Mouse (Mus musculus): ENCODE measurements around the gene Tspan9. TPM values are rescaled to one million over a fixed set of nuclear protein-coding genes. Genes with fewer than 3 reads are reported as not detected.
A peak's percentile ranks its signal among the peaks of the same experiment; 100 is the strongest.

The Tspan9 gene
- polyA plus RNA-seq, 2 experiments: 134 to 151 TPM

DNA sequence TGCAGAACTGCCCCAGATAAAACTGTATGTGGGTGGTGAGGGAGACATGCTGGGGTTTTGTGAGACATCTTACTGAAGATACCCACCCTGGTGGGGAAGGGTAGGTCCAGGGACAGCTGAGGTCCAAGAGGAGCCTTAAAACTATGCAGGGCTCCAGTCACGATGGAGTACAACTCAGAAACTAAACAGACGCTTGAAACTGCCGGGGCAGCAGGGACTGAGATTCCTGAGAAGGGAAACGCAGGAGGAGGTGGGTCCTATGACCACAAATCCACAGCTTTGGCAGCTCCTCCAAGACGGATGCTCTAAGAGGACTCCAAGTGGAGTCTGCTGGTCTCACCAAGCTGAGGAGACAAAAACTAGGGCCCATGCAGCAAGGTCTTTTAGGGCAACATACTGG, 21.3 kb downstream of the Tspan9 start:
- H3K4me3 ChIP-seq (replicated peaks; ENCODE audit: low read length): no peak overlapping the region
- H3K9me3 ChIP-seq (ENCODE audit: control insufficient read depth, low read length): no peaks in the 10 kb centered on the region
- no peaks in the 10 kb centered on the region for H3K27me3 ChIP-seq (ENCODE audit: control insufficient read depth, insufficient read depth, low read length)
- DNase-seq (ENCODE audit: low spot score) (no peak), ATAC-seq (ENCODE audit: low FRiP score, low read depth) (no peak)
- no peak for TF ChIP-seq POLR2A (IDR thresholded peaks at IDR 0.05; ENCODE audit: borderline replicate concordance, extremely low read depth, insufficient read depth, insufficient read length)
- peaks cover 3% of the 10 kb centered on the region; the same call in 1 of the 2 replicates for H3K36me3 ChIP-seq (ENCODE audit: control insufficient read depth, insufficient read depth, low read length)
- H3K27ac ChIP-seq (replicated peaks; ENCODE audit: low read depth, low read length): peak overlapping the region; percentile 33; the same call in 1 of the 2 replicates
- no peak overlapping the region for H3K4me2 ChIP-seq (replicated peaks; ENCODE audit: low read depth, low read length, severe bottlenecking)
- H3K9ac ChIP-seq (ENCODE audit: low read depth, low read length, severe bottlenecking): no peak overlapping the region
- H3K4me1 ChIP-seq (ENCODE audit: control insufficient read depth, insufficient read depth, low read length): peaks cover 12% of the 10 kb centered on the region
- 48% methylated on average over 5 of the region's 5 CpGs for WGBS

DNA sequence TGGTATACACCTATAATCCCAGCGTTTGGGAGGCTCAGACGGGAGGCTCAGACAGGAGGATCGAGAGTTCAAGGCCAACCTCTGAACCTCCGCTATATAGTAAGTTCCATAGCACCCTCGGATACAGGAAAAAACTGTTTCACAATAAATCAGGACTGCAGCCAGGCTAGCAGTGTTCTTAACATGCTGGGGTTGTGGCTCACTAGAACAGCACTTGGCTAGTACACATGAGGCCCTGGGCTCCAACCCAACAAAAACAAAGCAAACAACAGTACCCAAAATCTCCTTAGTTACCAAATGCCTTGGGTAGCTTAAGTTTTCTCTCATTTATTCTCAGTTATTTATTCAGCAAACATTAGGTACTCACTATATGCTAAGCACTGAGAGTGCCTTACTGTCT, 21.7 kb downstream of the Tspan9 start:
- Histone ChIP-seq H3K9ac (ENCODE audit: low read depth, low read length, severe bottlenecking) (no peak overlapping the region), H3K27ac (replicated peaks; ENCODE audit: low read depth, low read length) (0 out of 2 replicates have a peak overlapping the region, but pooled peaks have one; percentile 33), H3K27me3 (ENCODE audit: control insufficient read depth, insufficient read depth, low read length) (no peaks in the 10 kb centered on the region), H3K9me3 (ENCODE audit: control insufficient read depth, low read length) (no peaks in the 10 kb centered on the region), H3K4me2 (replicated peaks; ENCODE audit: low read depth, low read length, severe bottlenecking) (no peak overlapping the region), H3K4me3 (replicated peaks; ENCODE audit: low read length) (no peak overlapping the region), H3K4me1 (ENCODE audit: control insufficient read depth, insufficient read depth, low read length) (peaks cover 17% of the 10 kb centered on the region), H3K36me3 (ENCODE audit: control insufficient read depth, insufficient read depth, low read length) (peaks cover 3% of the 10 kb centered on the region; the same call in 1 of the 2 replicates)
- WGBS: 81% methylated on average over 5 of the region's 5 CpGs
- no peak for DNase-seq (ENCODE audit: low spot score)
- TF ChIP-seq POLR2A (IDR thresholded peaks at IDR 0.05; ENCODE audit: borderline replicate concordance, extremely low read depth, insufficient read depth, insufficient read length): no peak
- no peak for ATAC-seq (ENCODE audit: low FRiP score, low read depth)

DNA sequence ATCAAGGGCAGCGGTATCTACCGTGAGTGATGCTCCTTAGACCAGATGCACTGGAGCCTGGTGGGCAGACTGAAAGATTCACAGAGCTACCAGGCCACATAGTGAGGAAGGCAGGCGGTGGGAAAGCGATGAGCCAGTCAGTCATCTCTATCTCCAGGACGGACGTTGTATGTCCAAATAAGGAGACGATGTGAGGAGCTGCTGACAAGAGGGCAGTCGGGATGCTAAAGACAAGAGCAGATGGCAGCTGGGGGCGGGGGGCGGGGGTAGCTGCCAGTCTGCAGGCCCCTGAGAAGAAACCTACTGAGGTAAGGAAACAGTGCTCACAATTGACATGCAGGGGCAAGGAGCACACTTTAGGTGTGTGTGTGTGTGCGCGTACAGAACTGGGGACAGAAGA, 22.6 kb downstream of the Tspan9 start:
- Histone ChIP-seq H3K4me3 (replicated peaks; ENCODE audit: low read length) (no peak overlapping the region), H3K27ac (replicated peaks; ENCODE audit: low read depth, low read length) (no peak overlapping the region), H3K9ac (ENCODE audit: low read depth, low read length, severe bottlenecking) (no peak overlapping the region), H3K4me2 (replicated peaks; ENCODE audit: low read depth, low read length, severe bottlenecking) (no peak overlapping the region), H3K36me3 (ENCODE audit: control insufficient read depth, insufficient read depth, low read length) (peaks cover 3% of the 10 kb centered on the region; the same call in 1 of the 2 replicates), H3K27me3 (ENCODE audit: control insufficient read depth, insufficient read depth, low read length) (no peaks in the 10 kb centered on the region), H3K9me3 (ENCODE audit: control insufficient read depth, low read length) (no peaks in the 10 kb centered on the region), H3K4me1 (ENCODE audit: control insufficient read depth, insufficient read depth, low read length) (peaks cover 17% of the 10 kb centered on the region)
- TF ChIP-seq POLR2A (IDR thresholded peaks at IDR 0.05; ENCODE audit: borderline replicate concordance, extremely low read depth, insufficient read depth, insufficient read length): no peak
- DNase-seq (ENCODE audit: low spot score) (no peak), ATAC-seq (ENCODE audit: low FRiP score, low read depth) (no peak)
- WGBS: 80% methylated on average over 12 of the region's 12 CpGs

DNA sequence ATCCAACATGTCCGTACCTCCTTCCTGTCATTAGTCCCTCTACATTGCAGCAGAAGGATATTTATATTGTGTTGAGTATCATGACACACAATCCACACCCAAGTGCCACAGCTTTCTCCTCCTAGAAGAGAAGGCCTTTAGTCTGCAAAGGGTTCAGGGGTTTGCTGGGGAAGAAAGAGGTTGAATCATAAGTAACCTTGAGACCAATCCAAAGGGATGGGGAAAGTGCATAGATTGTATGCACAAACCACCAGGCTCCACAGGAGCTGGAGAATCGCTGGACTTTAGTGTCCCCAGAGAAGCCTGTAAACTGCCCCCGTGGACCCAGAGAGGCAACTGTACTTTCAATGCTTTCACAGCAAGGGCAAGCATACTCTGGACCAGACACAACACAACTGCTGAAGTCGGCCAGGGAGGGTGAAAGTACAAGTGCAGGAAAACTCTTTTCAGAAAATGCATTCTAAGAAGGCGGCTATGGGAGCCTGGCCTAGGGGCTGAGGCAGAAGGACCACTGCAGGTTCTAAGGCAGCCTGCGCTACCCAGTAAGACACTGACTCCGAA, 24.6 kb downstream of the Tspan9 start:
- Histone ChIP-seq H3K36me3 (ENCODE audit: control insufficient read depth, insufficient read depth, low read length) (peaks cover 7% of the 10 kb centered on the region; the same call in 1 of the 2 replicates), H3K4me3 (replicated peaks; ENCODE audit: low read length) (no peak overlapping the region), H3K27me3 (ENCODE audit: control insufficient read depth, insufficient read depth, low read length) (no peaks in the 10 kb centered on the region), H3K9me3 (ENCODE audit: control insufficient read depth, low read length) (no peaks in the 10 kb centered on the region), H3K9ac (ENCODE audit: low read depth, low read length, severe bottlenecking) (no peak overlapping the region), H3K4me2 (replicated peaks; ENCODE audit: low read depth, low read length, severe bottlenecking) (no peak overlapping the region), H3K27ac (replicated peaks; ENCODE audit: low read depth, low read length) (no peak overlapping the region), H3K4me1 (ENCODE audit: control insufficient read depth, insufficient read depth, low read length) (peaks cover 17% of the 10 kb centered on the region)
- 92% methylated on average over 7 of the region's 7 CpGs for WGBS
- no peak for ATAC-seq (ENCODE audit: low FRiP score, low read depth)
- no peak for TF ChIP-seq POLR2A (IDR thresholded peaks at IDR 0.05; ENCODE audit: borderline replicate concordance, extremely low read depth, insufficient read depth, insufficient read length)
- DNase-seq (ENCODE audit: low spot score): no peak

DNA sequence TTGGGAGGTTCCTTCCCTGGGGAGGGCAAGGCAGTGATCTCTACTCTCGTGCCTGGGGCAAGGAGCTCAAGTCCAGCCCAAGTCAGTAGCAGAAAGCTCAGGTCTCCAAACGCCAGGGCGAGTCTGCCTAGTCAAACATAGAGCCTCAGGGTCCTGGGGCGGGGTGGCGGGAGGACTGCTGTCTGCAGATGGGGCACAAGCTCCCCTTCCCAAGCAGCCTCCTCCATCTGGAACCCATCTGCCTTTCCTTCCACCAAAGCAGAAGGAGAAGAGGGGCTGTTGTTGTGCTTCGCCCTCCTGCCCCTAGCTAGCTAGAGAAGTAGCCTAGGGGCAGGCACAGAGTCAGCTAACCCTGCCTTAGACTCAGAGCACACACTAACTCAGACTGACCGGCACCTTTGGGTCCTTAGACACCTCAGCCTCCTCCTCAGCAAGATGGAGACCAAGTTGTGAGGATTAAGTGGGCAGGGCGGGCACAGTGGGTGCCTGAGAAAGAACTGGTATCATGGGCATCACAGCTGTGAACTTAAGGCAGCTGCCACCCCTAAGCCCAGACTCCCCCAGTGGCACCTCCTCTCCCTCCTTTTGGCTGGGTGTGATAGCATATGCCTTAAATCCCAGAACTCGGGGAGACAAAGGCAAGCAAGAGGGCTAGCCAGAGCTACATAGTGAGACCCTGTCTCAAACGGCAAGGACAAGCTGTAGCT, 26.4 kb downstream of the Tspan9 start:
- Histone ChIP-seq H3K4me1 (ENCODE audit: control insufficient read depth, insufficient read depth, low read length) (peaks cover 24% of the 10 kb centered on the region), H3K27me3 (ENCODE audit: control insufficient read depth, insufficient read depth, low read length) (no peaks in the 10 kb centered on the region), H3K4me2 (replicated peaks; ENCODE audit: low read depth, low read length, severe bottlenecking) (0 out of 2 replicates have a peak overlapping the region, but pooled peaks have one; percentile 10), H3K9me3 (ENCODE audit: control insufficient read depth, low read length) (no peaks in the 10 kb centered on the region), H3K4me3 (replicated peaks; ENCODE audit: low read length) (no peak overlapping the region), H3K9ac (ENCODE audit: low read depth, low read length, severe bottlenecking) (no peak overlapping the region), H3K36me3 (ENCODE audit: control insufficient read depth, insufficient read depth, low read length) (peaks cover 4% of the 10 kb centered on the region; the same call in 1 of the 2 replicates), H3K27ac (replicated peaks; ENCODE audit: low read depth, low read length) (peak overlapping the region; percentile 63)
- ATAC-seq (ENCODE audit: low FRiP score, low read depth) (no peak), DNase-seq (ENCODE audit: low spot score) (no peak)
- no peak for TF ChIP-seq POLR2A (IDR thresholded peaks at IDR 0.05; ENCODE audit: borderline replicate concordance, extremely low read depth, insufficient read depth, insufficient read length)
- 39% methylated on average over 10 of the region's 10 CpGs for WGBS

Data from limb, embryonic 14.5 days (tissue).